ENCODE assay signal across 9 mouse cellular contexts in genomic region chr13:45008150-45008549, GRCm38 (mm10). TPM values are rescaled to one million over a fixed set of nuclear protein-coding genes. Genes with fewer than 3 reads are reported as not detected.
DNase-seq lines count a peak whose midpoint lies in the region; ATAC-seq and TF ChIP-seq lines count a peak whose summit lies in the region.
"Had no signal": no experiment of that assay in that cellular context is flagged by ENCODE, and none has a peak within 500 bp of the region (broad histone marks: within the 10 kb centered on the region; RNA-seq: fewer than 3 reads in every experiment).

No protein-coding gene starts in this region.

- TF ChIP-seq CTCF in C2C12 (IDR thresholded peaks at IDR 0.05; ENCODE audit: control insufficient read depth, insufficient read depth, insufficient read length), result peak; percentile 8
- TF ChIP-seq CTCF in lung, embryonic 14.5 days (IDR thresholded peaks at IDR 0.05; ENCODE audit: low read depth), result peak; percentile 64

- WGBS in lung, embryonic 14.5 days, result 83% methylated on average over 7 of the region's 7 CpGs

- no peak overlapping the region for H3K9ac ChIP-seq in lung, embryonic 14.5 days
- H3K9ac ChIP-seq: embryonic facial prominence, embryonic 12.5 days had no signal

- H3K36me3 ChIP-seq in C2C12 (ENCODE audit: control insufficient read depth, insufficient read depth), result no peaks in the 10 kb centered on the region
- no peaks in the 10 kb centered on the region for H3K36me3 ChIP-seq in lung, embryonic 14.5 days (ENCODE audit: insufficient read depth)
- H3K36me3 ChIP-seq: embryonic facial prominence, embryonic 12.5 days had no signal

- no peaks in the 10 kb centered on the region for H3K79me3 ChIP-seq in C2C12 (ENCODE audit: low read depth)

- ATAC-seq in lung, embryonic 14.5 days (ENCODE audit: insufficient read depth), result no peak

- H3K4me2 ChIP-seq in lung, embryonic 14.5 days, result no peak overlapping the region
- H3K4me2 ChIP-seq: embryonic facial prominence, embryonic 12.5 days had no signal

- no peaks in the 10 kb centered on the region for H3K4me1 ChIP-seq in lung, embryonic 14.5 days (ENCODE audit: insufficient read depth)

- H3K27me3 ChIP-seq in C2C12 (ENCODE audit: control insufficient read depth, insufficient read depth, insufficient read length), result no peaks in the 10 kb centered on the region
- no peaks in the 10 kb centered on the region for H3K27me3 ChIP-seq in lung, embryonic 14.5 days (ENCODE audit: insufficient read depth, low read length)
- H3K27me3 ChIP-seq: embryonic facial prominence, embryonic 12.5 days had no signal

- no peaks in the 10 kb centered on the region for H3K9me3 ChIP-seq in lung, embryonic 14.5 days (ENCODE audit: low read depth, low read length)
- H3K9me3 ChIP-seq: embryonic facial prominence, embryonic 12.5 days had no signal

- no peak overlapping the region for H3K4me3 ChIP-seq in C2C12 (ENCODE audit: insufficient read depth, poor library complexity, severe bottlenecking)
- no peak overlapping the region for H3K4me3 ChIP-seq in lung, embryonic 14.5 days (ENCODE audit: low read depth, low read length)
- H3K4me3 ChIP-seq: embryonic facial prominence, embryonic 12.5 days had no signal

- H3K79me2 ChIP-seq in C2C12 (ENCODE audit: control insufficient read depth, insufficient read depth), result no peaks in the 10 kb centered on the region

- H3K27ac ChIP-seq in lung, embryonic 14.5 days (ENCODE audit: low read depth), result no peak overlapping the region
- H3K27ac ChIP-seq: embryonic facial prominence, embryonic 12.5 days had no signal

- peak; percentile 85 for DNase-seq in heart, adult 11 months
- no peak for DNase-seq in heart, adult 9 months (ENCODE audit: low spot score in 2 of 2)
- peak; percentile 22 for DNase-seq in brain, adult 2 months (ENCODE audit: low read depth, low spot score)
- DNase-seq in lung, embryonic 14.5 days, result peak; percentile 49
- DNase-seq in testis, postnatal 14 days (ENCODE audit: low spot score), result peak; percentile 56
- no peak for DNase-seq in right cerebral cortex, postnatal 10 days (ENCODE audit: low spot score in 2 of 2)
- DNase-seq in left cerebral cortex, adult 9 months (ENCODE audit: low spot score in 2 of 2), result no peak

- H3ac ChIP-seq in C2C12 (ENCODE audit: control insufficient read depth, insufficient read length, low read depth), result no peak overlapping the region

TF ChIP-seq in C2C12, 6 proteins besides CTCF, POLR2A, EP300 and RAD21:
- no peak for TF ChIP-seq CEBPB (IDR thresholded peaks at IDR 0.05; ENCODE audit: low read depth)
- TF ChIP-seq MYOG (IDR thresholded peaks at IDR 0.05; ENCODE audit: control insufficient read depth, extremely low read depth, insufficient read length), result no peak
- TF ChIP-seq USF1 (IDR thresholded peaks at IDR 0.05; ENCODE audit: low read depth), result no peak
- TF ChIP-seq MAX (IDR thresholded peaks at IDR 0.05), result no peak
- no peak for TF ChIP-seq FOSL1 (IDR thresholded peaks at IDR 0.05; ENCODE audit: insufficient read depth, low read length, poor library complexity, severe bottlenecking)
TF ChIP-seq in C2C12: peak in this region for 0.

RNA-seq across cellular contexts. Expression of gene Dtnbp1, which starts 6.2 kb away (rescaled TPM):
- 97.8 TPM for polyA plus RNA-seq in C2C12 (2012; fragmentation: generic; extraction: Trizol)
- polyA plus RNA-seq in lung, embryonic 14.5 days (2014; fragmentation: Nextera tagmentation; extraction: Ambion mirVana), result 73.3 and 75.8 TPM in 2 replicates

Comparison
In these comparisons a context has a peak if more than half of its experiments do, and no peak if none do; other contexts are left out.
1. DNase-seq: peak in heart, adult 11 months (single experiment), brain, adult 2 months (single experiment), lung, embryonic 14.5 days (single experiment) and testis, postnatal 14 days (single experiment); none in heart, adult 9 months (0 of 2), right cerebral cortex, postnatal 10 days (0 of 2) and left cerebral cortex, adult 9 months (0 of 2).